Mouse (Mus musculus): ENCODE measurements around the gene Hoxb5. TPM values are rescaled to one million over a fixed set of nuclear protein-coding genes. Genes with fewer than 3 reads are reported as not detected.

The Hoxb5 gene
- total and polyA plus RNA-seq, 3 experiments = 0.18 to 0.23 TPM; not detected in 1

GRCm38 (mm10) chr11:96344061-96344877 is 41.1 kb downstream of the Hoxb5 start:
- intact Hi-C loops (cut with DNase I) = no loop called here
- no peak for DNase-seq

GRCm38 (mm10) chr11:96344878-96345159 is 41.7 kb downstream of the Hoxb5 start:
- no peak for DNase-seq
- Histone ChIP-seq H3K4me1 (ENCODE audit: control insufficient read depth, insufficient read depth, low read length) (no peaks in the 10 kb centered on the region), H3K79me2 (replicated peaks; ENCODE audit: control insufficient read depth, insufficient read depth, low read length) (no peaks in the 10 kb centered on the region), H3K9ac (ENCODE audit: low read depth, low read length) (no peak overlapping the region), H3K27ac (no peak overlapping the region), H3K27me3 (ENCODE audit: control insufficient read depth, insufficient read depth, low read length) (peaks cover 21% of the 10 kb centered on the region), H3K36me3 (ENCODE audit: control insufficient read depth, insufficient read depth, low read length) (no peaks in the 10 kb centered on the region), H3K4me3 (no peak overlapping the region)
- no peak for TF ChIP-seq EP300 (IDR thresholded peaks at IDR 0.05; ENCODE audit: insufficient read depth, low read depth, low read length)
- TF ChIP-seq POLR2A (IDR thresholded peaks at IDR 0.05; ENCODE audit: insufficient read depth, low read depth, low read length) = no peak
- no peak for TF ChIP-seq CTCF (IDR thresholded peaks at IDR 0.05)
- intact Hi-C loops (cut with DNase I) = no loop called here
- 31% methylated on average over 6 of the region's 6 CpGs for WGBS

More at GRCm38 (mm10) chr11:96344061-96344877, 41.1 kb downstream of the Hoxb5 start:
- 32% methylated on average over 40 of the region's 40 CpGs for WGBS
- Histone ChIP-seq H3K27me3 (ENCODE audit: control insufficient read depth, insufficient read depth, low read length) (peaks cover 21% of the 10 kb centered on the region), H3K36me3 (ENCODE audit: control insufficient read depth, insufficient read depth, low read length) (no peaks in the 10 kb centered on the region), H3K9ac (ENCODE audit: low read depth, low read length) (no peak overlapping the region), H3K79me2 (replicated peaks; ENCODE audit: control insufficient read depth, insufficient read depth, low read length) (no peaks in the 10 kb centered on the region), H3K4me3 (no peak overlapping the region), H3K27ac (no peak overlapping the region), H3K4me1 (ENCODE audit: control insufficient read depth, insufficient read depth, low read length) (no peaks in the 10 kb centered on the region)
- TF ChIP-seq POLR2A (IDR thresholded peaks at IDR 0.05; ENCODE audit: insufficient read depth, low read depth, low read length) = no peak

- Histone ChIP-seq H3K9ac (ENCODE audit: low read depth, low read length) (peak overlapping the region; percentile 22), H3K27me3 (ENCODE audit: control insufficient read depth, insufficient read depth, low read length) (peaks cover 21% of the 10 kb centered on the region), H3K4me3 (peak overlapping the region; percentile 30), H3K36me3 (ENCODE audit: control insufficient read depth, insufficient read depth, low read length) (no peaks in the 10 kb centered on the region), H3K4me1 (ENCODE audit: control insufficient read depth, insufficient read depth, low read length) (no peaks in the 10 kb centered on the region), H3K27ac (no peak overlapping the region), H3K79me2 (replicated peaks; ENCODE audit: control insufficient read depth, insufficient read depth, low read length) (no peaks in the 10 kb centered on the region)
- 8% methylated on average over 52 of the region's 56 CpGs for WGBS
- TF ChIP-seq CTCF (IDR thresholded peaks at IDR 0.05) = no peak
- TF ChIP-seq POLR2A (IDR thresholded peaks at IDR 0.05; ENCODE audit: insufficient read depth, low read depth, low read length) = no peak
- TF ChIP-seq EP300 (IDR thresholded peaks at IDR 0.05; ENCODE audit: insufficient read depth, low read depth, low read length) = no peak
- peak in 1 of 2 experiments; percentile 37 for DNase-seq
- intact Hi-C loops (cut with DNase I) = no loop called here
Measured at GRCm38 (mm10) chr11:96345220-96345892, 42.2 kb downstream of the Hoxb5 start.

GRCm38 (mm10) chr11:96345893-96346806 is 43.0 kb downstream of the Hoxb5 start:
- no peaks in the 10 kb centered on the region for H3K79me2 ChIP-seq (replicated peaks; ENCODE audit: control insufficient read depth, insufficient read depth, low read length)
- TF ChIP-seq POLR2A (IDR thresholded peaks at IDR 0.05; ENCODE audit: insufficient read depth, low read depth, low read length) = no peak
- TF ChIP-seq CTCF (IDR thresholded peaks at IDR 0.05) = peak; percentile 44
- TF ChIP-seq EP300 (IDR thresholded peaks at IDR 0.05; ENCODE audit: insufficient read depth, low read depth, low read length) = no peak
- WGBS = 12% methylated on average over 45 of the region's 45 CpGs
- H3K36me3 ChIP-seq (ENCODE audit: control insufficient read depth, insufficient read depth, low read length) = no peaks in the 10 kb centered on the region
- H3K27ac ChIP-seq = no peak overlapping the region
- intact Hi-C loops (cut with DNase I) = no loop called here
- H3K4me3 ChIP-seq = peak overlapping the region; percentile 30
- H3K27me3 ChIP-seq (ENCODE audit: control insufficient read depth, insufficient read depth, low read length) = peaks cover 16% of the 10 kb centered on the region
- peak overlapping the region; percentile 22 for H3K9ac ChIP-seq (ENCODE audit: low read depth, low read length)
- peak in 1 of 2 experiments; percentile 31 for DNase-seq
- no peaks in the 10 kb centered on the region for H3K4me1 ChIP-seq (ENCODE audit: control insufficient read depth, insufficient read depth, low read length)

- no peaks in the 10 kb centered on the region for H3K36me3 ChIP-seq (ENCODE audit: control insufficient read depth, insufficient read depth, low read length)
- peaks cover 10% of the 10 kb centered on the region for H3K27me3 ChIP-seq (ENCODE audit: control insufficient read depth, insufficient read depth, low read length)
- no peaks in the 10 kb centered on the region for H3K4me1 ChIP-seq (ENCODE audit: control insufficient read depth, insufficient read depth, low read length)
- intact Hi-C loops (cut with DNase I) = no loop called here
- DNase-seq = no peak
- 67% methylated on average over 5 of the region's 5 CpGs for WGBS
- no peak overlapping the region for H3K27ac ChIP-seq
- TF ChIP-seq CTCF (IDR thresholded peaks at IDR 0.05) = no peak
- no peak for TF ChIP-seq POLR2A (IDR thresholded peaks at IDR 0.05; ENCODE audit: insufficient read depth, low read depth, low read length)
- TF ChIP-seq EP300 (IDR thresholded peaks at IDR 0.05; ENCODE audit: insufficient read depth, low read depth, low read length) = no peak
- no peak overlapping the region for H3K4me3 ChIP-seq
- H3K9ac ChIP-seq (ENCODE audit: low read depth, low read length) = no peak overlapping the region
- no peaks in the 10 kb centered on the region for H3K79me2 ChIP-seq (replicated peaks; ENCODE audit: control insufficient read depth, insufficient read depth, low read length)
Measured at GRCm38 (mm10) chr11:96346916-96347520, 43.9 kb downstream of the Hoxb5 start.

Data from heart, adult 2 months (tissue).